Mouse (Mus musculus): ENCODE results near the gene Mup9. TPM values are rescaled to one million over a fixed set of nuclear protein-coding genes. Genes with fewer than 3 reads are reported as not detected.
"Not testable (repeated sequence)": the region's sequence is repeated elsewhere in the genome, so short reads cannot be mapped to it uniquely, and the experiment has no call there.

The Mup9 gene
- polyA plus RNA-seq (2014; fragmentation: Nextera tagmentation; extraction: Ambion mirVana), result not detected in 2 replicates

- H3K4me2 ChIP-seq (ENCODE audit: low read depth, low read length); H3K4me3 ChIP-seq (ENCODE audit: low read depth, low read length); ATAC-seq (ENCODE audit: low read depth); H3K27me3 ChIP-seq (ENCODE audit: control insufficient read depth, insufficient read depth, low read length); H3K27ac ChIP-seq (ENCODE audit: low read depth, low read length); H3K9me3 ChIP-seq (ENCODE audit: control insufficient read depth, low read length); H3K36me3 ChIP-seq (ENCODE audit: control insufficient read depth, insufficient read depth, low read length); H3K9ac ChIP-seq (replicated peaks; ENCODE audit: low read depth, low read length); H3K4me1 ChIP-seq (ENCODE audit: control insufficient read depth, insufficient read depth, low read length): not testable (repeated sequence)
- 87% methylated on average over 3 of the region's 3 CpGs for WGBS
Observed at GRCm38 (mm10) chr4:60421852-60422251, at the start of gene Mup9. TSS of gene Mup9 (minus strand) at chr4:60421952.

Other genes with a start within 250 kb of the Mup9 start
- gene Mup8, start 199.4 kb downstream of the Mup9 start, polyA plus RNA-seq (2014; fragmentation: Nextera tagmentation; extraction: Ambion mirVana), result not detected in 2 replicates
- gene Mup1, start 80.0 kb upstream of the Mup9 start, polyA plus RNA-seq (2014; fragmentation: Nextera tagmentation; extraction: Ambion mirVana), result not detected in 2 replicates
- gene Mup10, start 160.2 kb upstream of the Mup9 start, polyA plus RNA-seq (2014; fragmentation: Nextera tagmentation; extraction: Ambion mirVana), result not detected in 2 replicates
- not detected in 2 replicates for gene Mup11, start 240.5 kb upstream of the Mup9 start, polyA plus RNA-seq (2014; fragmentation: Nextera tagmentation; extraction: Ambion mirVana)

Measured in neural tube, embryonic 14.5 days (tissue).